Mouse (Mus musculus): ENCODE measurements around the gene Rab40b.

DNA sequence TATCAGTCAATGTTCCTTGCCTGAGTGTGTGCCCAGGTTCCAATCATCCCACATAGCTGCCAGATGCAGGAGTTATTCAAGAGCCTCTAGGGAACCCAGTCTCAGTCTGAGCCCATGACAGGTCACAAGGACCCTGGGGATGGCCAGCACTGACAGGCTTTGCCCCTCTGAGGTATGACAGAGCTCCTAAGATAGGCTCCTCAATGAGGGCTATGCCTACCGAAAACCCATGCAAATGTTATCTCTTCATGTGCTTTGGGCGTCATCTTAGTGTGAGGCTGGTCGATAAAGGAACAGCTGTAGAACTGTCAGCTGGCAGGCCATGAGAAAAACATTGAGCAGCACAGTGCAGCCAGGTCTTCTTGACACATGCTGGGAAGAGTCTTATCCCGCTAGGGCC lies 45.3 kb upstream of the Rab40b start:
- no peak for TF ChIP-seq POLR2A (IDR thresholded peaks at IDR 0.05; ENCODE audit: low read depth, low read length)
- TF ChIP-seq E2F4 (IDR thresholded peaks at IDR 0.05; ENCODE audit: insufficient replicate concordance, low read depth, low read length): no peak
- no peak for TF ChIP-seq NELFE (IDR thresholded peaks at IDR 0.05; ENCODE audit: low read depth, low read length)
- no peak for TF ChIP-seq ZC3H11A (IDR thresholded peaks at IDR 0.05; ENCODE audit: low read depth, low read length)
- TF ChIP-seq USF1 (IDR thresholded peaks at IDR 0.05; ENCODE audit: low read depth, low read length): no peak
- TF ChIP-seq JUND (conservative IDR thresholded peaks at IDR 0.05; ENCODE audit: low read depth, low read length): no peak
- no peak for TF ChIP-seq CTCF (conservative IDR thresholded peaks at IDR 0.05 in 1 of 2, IDR thresholded peaks at IDR 0.05 in 1 of 2; ENCODE audit: low read depth in 2 of 2, low read length in 2 of 2)
- no peak for TF ChIP-seq NRF1 (IDR thresholded peaks at IDR 0.05; ENCODE audit: low read depth, low read length)
- no peak for TF ChIP-seq RCOR1 (conservative IDR thresholded peaks at IDR 0.05; ENCODE audit: low read depth, low read length)
